Mouse (Mus musculus): ENCODE measurements around the gene Fig4.

GRCm38 (mm10) chr10:41231163-41231835 lies 71.8 kb downstream of the Fig4 start:
- TF ChIP-seq POLR2A (IDR thresholded peaks at IDR 0.05; ENCODE audit: control insufficient read depth, extremely low read depth, insufficient read depth, low read length, poor library complexity) (no peak), CTCF (IDR thresholded peaks at IDR 0.05; ENCODE audit: borderline replicate concordance, control insufficient read depth, extremely low read depth, insufficient read depth, low read length, poor library complexity) (no peak)
